Mouse (Mus musculus): Measurements from ENCODE around the gene Fstl4. TPM values are rescaled to one million over a fixed set of nuclear protein-coding genes. Genes with fewer than 3 reads are reported as not detected.
"Not testable (repeated sequence)": the region's sequence is repeated elsewhere in the genome, so short reads cannot be mapped to it uniquely, and the experiment has no call there.

The Fstl4 gene
- polyA plus RNA-seq, 1 experiment from 2014 or later: not detected

- ATAC-seq (no peak), DNase-seq (ENCODE audit: low read depth, low spot score) (no peak)
- in situ Hi-C loops (cut with MboI; ENCODE audit: low pct_unique_long_range_greater_than_20kb): no loop called here
- TF ChIP-seq CTCF (IDR thresholded peaks at IDR 0.05): no peak
- peaks cover 38% of the 10 kb centered on the region for H3K27me3 ChIP-seq
- CTCF ChIA-PET: no interaction called here
- POLR2A ChIA-PET: no interaction called here
Observed at GRCm38 (mm10) chr11:53182858-53183257, 418.4 kb downstream of the Fstl4 start.

- POLR2A ChIA-PET: no interaction called here
- CTCF ChIA-PET: no interaction called here
- peaks cover 39% of the 10 kb centered on the region for H3K27me3 ChIP-seq
- no peak for TF ChIP-seq CTCF (IDR thresholded peaks at IDR 0.05)
- ATAC-seq (no peak), DNase-seq (ENCODE audit: low read depth, low spot score) (no peak)
- in situ Hi-C loops (cut with MboI; ENCODE audit: low pct_unique_long_range_greater_than_20kb): no loop called here
Observed at GRCm38 (mm10) chr11:53184046-53184445, 419.6 kb downstream of the Fstl4 start.

- DNase-seq (ENCODE audit: low read depth, low spot score) (no peak), ATAC-seq (no peak)
- ChIA-PET CTCF (no interaction called here), POLR2A (no interaction called here)
- H3K27me3 ChIP-seq: peaks cover 46% of the 10 kb centered on the region
- TF ChIP-seq CTCF (IDR thresholded peaks at IDR 0.05): no peak
- in situ Hi-C loops (cut with MboI; ENCODE audit: low pct_unique_long_range_greater_than_20kb): no loop called here
Observed at GRCm38 (mm10) chr11:53184698-53185097, 420.3 kb downstream of the Fstl4 start.

GRCm38 (mm10) chr11:53187427-53188140 lies 423.1 kb downstream of the Fstl4 start:
- POLR2A ChIA-PET: no interaction called here
- in situ Hi-C loops (cut with MboI; ENCODE audit: low pct_unique_long_range_greater_than_20kb): no loop called here
- H3K27me3 ChIP-seq: peaks cover 53% of the 10 kb centered on the region
- CTCF ChIA-PET: no interaction called here
- no peak for TF ChIP-seq CTCF (IDR thresholded peaks at IDR 0.05)
- DNase-seq (ENCODE audit: low read depth, low spot score) (no peak), ATAC-seq (no peak)

- CTCF ChIA-PET; in situ Hi-C loops (cut with MboI; ENCODE audit: low pct_unique_long_range_greater_than_20kb); POLR2A ChIA-PET; DNase-seq (ENCODE audit: low read depth, low spot score); ATAC-seq: not testable (repeated sequence)
- H3K27me3 ChIP-seq: peaks cover 21% of the 10 kb centered on the region
Observed at GRCm38 (mm10) chr11:53196551-53196950, 432.1 kb downstream of the Fstl4 start.

- no peak for DNase-seq (ENCODE audit: low read depth, low spot score)
- POLR2A ChIA-PET: interaction anchor here (0.6 kb wide), 1 partner anchor 16 kb away, joined by 3 read pairs; no protein-coding TSS in a partner anchor
- TF ChIP-seq CTCF (IDR thresholded peaks at IDR 0.05): no peak
- in situ Hi-C loops (cut with MboI; ENCODE audit: low pct_unique_long_range_greater_than_20kb): no loop called here
- peaks cover 17% of the 10 kb centered on the region for H3K27me3 ChIP-seq
- ATAC-seq: no peak
- CTCF ChIA-PET: no interaction called here
Observed at GRCm38 (mm10) chr11:53197111-53197510, 432.7 kb downstream of the Fstl4 start.

- DNase-seq (ENCODE audit: low read depth, low spot score) (no peak), ATAC-seq (no peak)
- peaks cover 30% of the 10 kb centered on the region for H3K27me3 ChIP-seq
- in situ Hi-C loops (cut with MboI; ENCODE audit: low pct_unique_long_range_greater_than_20kb): no loop called here
- TF ChIP-seq CTCF (IDR thresholded peaks at IDR 0.05): no peak
- POLR2A ChIA-PET: no interaction called here
- CTCF ChIA-PET: no interaction called here
Observed at GRCm38 (mm10) chr11:53202459-53203250, 438.2 kb downstream of the Fstl4 start.

GRCm38 (mm10) chr11:53210876-53211275 lies 446.4 kb downstream of the Fstl4 start:
- ATAC-seq (no peak), DNase-seq (ENCODE audit: low read depth, low spot score) (no peak)
- POLR2A ChIA-PET: no interaction called here
- no peak for TF ChIP-seq CTCF (IDR thresholded peaks at IDR 0.05)
- peaks cover 42% of the 10 kb centered on the region for H3K27me3 ChIP-seq
- in situ Hi-C loops (cut with MboI; ENCODE audit: low pct_unique_long_range_greater_than_20kb): no loop called here
- CTCF ChIA-PET: no interaction called here

- no peak for ATAC-seq
- DNase-seq (ENCODE audit: low read depth, low spot score): no peak
- in situ Hi-C loops (cut with MboI; ENCODE audit: low pct_unique_long_range_greater_than_20kb): no loop called here
- TF ChIP-seq CTCF (IDR thresholded peaks at IDR 0.05): no peak
- ChIA-PET POLR2A (no interaction called here), CTCF (interaction anchor here (1.6 kb wide), 1 partner anchor 26 kb away, joined by 5 read pairs; no protein-coding TSS in a partner anchor)
- peaks cover 9% of the 10 kb centered on the region for H3K27me3 ChIP-seq
Observed at GRCm38 (mm10) chr11:53229011-53229410, 464.6 kb downstream of the Fstl4 start.

GRCm38 (mm10) chr11:53231836-53232235 lies 467.4 kb downstream of the Fstl4 start:
- H3K27me3 ChIP-seq: peaks cover 4% of the 10 kb centered on the region
- no peak for TF ChIP-seq CTCF (IDR thresholded peaks at IDR 0.05)
- DNase-seq (ENCODE audit: low read depth, low spot score) (no peak), ATAC-seq (no peak)
- POLR2A ChIA-PET: no interaction called here
- CTCF ChIA-PET: no interaction called here
- in situ Hi-C loops (cut with MboI; ENCODE audit: low pct_unique_long_range_greater_than_20kb): no loop called here

GRCm38 (mm10) chr11:53233590-53233989 lies 469.2 kb downstream of the Fstl4 start:
- no peak for DNase-seq (ENCODE audit: low read depth, low spot score)
- H3K27me3 ChIP-seq: no peaks in the 10 kb centered on the region
- no peak for TF ChIP-seq CTCF (IDR thresholded peaks at IDR 0.05)
- ATAC-seq: no peak
- POLR2A ChIA-PET: no interaction called here
- CTCF ChIA-PET: no interaction called here
- in situ Hi-C loops (cut with MboI; ENCODE audit: low pct_unique_long_range_greater_than_20kb): no loop called here
